Mouse (Mus musculus): Measurements from ENCODE around the gene Kalrn. TPM values are rescaled to one million over a fixed set of nuclear protein-coding genes. Genes with fewer than 3 reads are reported as not detected.
"Not testable (repeated sequence)": the region's sequence is repeated elsewhere in the genome, so short reads cannot be mapped to it uniquely, and the experiment has no call there.

The Kalrn gene
- total RNA-seq, 2 experiments from 2014 or later = 18.6 to 24.1 TPM

- DNase-seq (ENCODE audit: low spot score) = no peak
These were observed 256.2 kb downstream of the Kalrn start for GRCm38 (mm10) chr16:34317110-34317509.

- DNase-seq (ENCODE audit: low spot score) = no peak
These were observed 257.1 kb downstream of the Kalrn start for GRCm38 (mm10) chr16:34316253-34316652.

- no peak for DNase-seq (ENCODE audit: low spot score)
These were observed 259.3 kb downstream of the Kalrn start for GRCm38 (mm10) chr16:34314071-34314470.

GRCm38 (mm10) chr16:34311577-34311976, 261.8 kb downstream of the Kalrn start:
- no peak for DNase-seq (ENCODE audit: low spot score)

GRCm38 (mm10) chr16:34310363-34310762, 263.0 kb downstream of the Kalrn start:
- DNase-seq (ENCODE audit: low spot score) = no peak

GRCm38 (mm10) chr16:34308324-34308723, 265.0 kb downstream of the Kalrn start:
- DNase-seq (ENCODE audit: low spot score) = no peak

GRCm38 (mm10) chr16:34307458-34307857, 265.9 kb downstream of the Kalrn start:
- no peak for DNase-seq (ENCODE audit: low spot score)

GRCm38 (mm10) chr16:34305586-34305985, 267.7 kb downstream of the Kalrn start:
- no peak for DNase-seq (ENCODE audit: low spot score)

GRCm38 (mm10) chr16:34303818-34304217, 269.5 kb downstream of the Kalrn start:
- DNase-seq (ENCODE audit: low spot score) = not testable (repeated sequence)

- DNase-seq (ENCODE audit: low spot score) = no peak
These were observed 270.8 kb downstream of the Kalrn start for GRCm38 (mm10) chr16:34302503-34302902.

- peak; percentile 33 for DNase-seq (ENCODE audit: low spot score)
These were observed 271.3 kb downstream of the Kalrn start for GRCm38 (mm10) chr16:34302063-34302462.

- no peak for DNase-seq (ENCODE audit: low spot score)
These were observed 274.1 kb downstream of the Kalrn start for GRCm38 (mm10) chr16:34299226-34299625.

GRCm38 (mm10) chr16:34297911-34298682, 275.2 kb downstream of the Kalrn start:
- DNase-seq (ENCODE audit: low spot score) = no peak

- DNase-seq (ENCODE audit: low spot score) = no peak
These were observed 278.8 kb downstream of the Kalrn start for GRCm38 (mm10) chr16:34294568-34294967.

GRCm38 (mm10) chr16:34293675-34294074, 279.7 kb downstream of the Kalrn start:
- DNase-seq (ENCODE audit: low spot score) = no peak

- DNase-seq (ENCODE audit: low spot score) = no peak
These were observed 283.7 kb downstream of the Kalrn start for GRCm38 (mm10) chr16:34289583-34289982.

GRCm38 (mm10) chr16:34282026-34282425, 291.3 kb downstream of the Kalrn start:
- no peak for DNase-seq (ENCODE audit: low spot score)

GRCm38 (mm10) chr16:34279654-34280383, 293.5 kb downstream of the Kalrn start:
- DNase-seq (ENCODE audit: low spot score) = no peak

GRCm38 (mm10) chr16:34278249-34278790, 295.0 kb downstream of the Kalrn start:
- DNase-seq (ENCODE audit: low spot score) = no peak

GRCm38 (mm10) chr16:34274607-34275006, 298.7 kb downstream of the Kalrn start:
- DNase-seq (ENCODE audit: low spot score) = no peak

- DNase-seq (ENCODE audit: low spot score) = no peak
These were observed 301.9 kb downstream of the Kalrn start for GRCm38 (mm10) chr16:34271476-34271875.

GRCm38 (mm10) chr16:34270681-34271080, 302.7 kb downstream of the Kalrn start:
- DNase-seq (ENCODE audit: low spot score) = no peak

Data from gastrocnemius, adult 18-20 months (tissue).